10 mouse cellular contexts compared by ENCODE assay signal in genomic region chr14:52012553-52012952, GRCm38 (mm10). TPM values are rescaled to one million over a fixed set of nuclear protein-coding genes. Genes with fewer than 3 reads are reported as not detected.
DNase-seq lines count a peak whose midpoint lies in the region; ATAC-seq and TF ChIP-seq lines count a peak whose summit lies in the region.
"Had no signal": no experiment of that assay in that cellular context is flagged by ENCODE, and none has a peak within 500 bp of the region (broad histone marks: within the 10 kb centered on the region; RNA-seq: fewer than 3 reads in every experiment).

No protein-coding gene starts in this region.

- H3K27ac ChIP-seq in hindbrain, postnatal 0 days: peak overlapping the region; percentile 96
- H3K27ac ChIP-seq in neural tube, embryonic 15.5 days (replicated peaks): peak overlapping the region; percentile 94

- H3K4me2 ChIP-seq in hindbrain, postnatal 0 days (ENCODE audit: low read depth, low read length): peak overlapping the region; percentile 74
- H3K4me2 ChIP-seq in neural tube, embryonic 15.5 days: peak overlapping the region; percentile 68

- H3K4me3 ChIP-seq in hindbrain, postnatal 0 days (ENCODE audit: low read length): peak overlapping the region; percentile 68
- H3K4me3 ChIP-seq in neural tube, embryonic 15.5 days (replicated peaks): peak overlapping the region; percentile 59

- H3K9me3 ChIP-seq in hindbrain, postnatal 0 days (ENCODE audit: low read length): no peaks in the 10 kb centered on the region
- no peaks in the 10 kb centered on the region for H3K9me3 ChIP-seq in neural tube, embryonic 15.5 days (replicated peaks)

- ATAC-seq in cerebellum, adult (ENCODE audit: insufficient number of reproducible peaks, low FRiP score, low TSS enrichment): no peak
- no peak for ATAC-seq in hindbrain, postnatal 0 days
- no peak for ATAC-seq in neural tube, embryonic 15.5 days (ENCODE audit: low FRiP score)

- H3K9ac ChIP-seq in hindbrain, postnatal 0 days (replicated peaks; ENCODE audit: low read length): peak overlapping the region; percentile 35; the same call in 1 of the 2 replicates
- H3K9ac ChIP-seq in neural tube, embryonic 15.5 days (replicated peaks): 0 out of 2 replicates have a peak overlapping the region, but pooled peaks have one; percentile 15

- H3K36me3 ChIP-seq in hindbrain, postnatal 0 days (ENCODE audit: insufficient read depth, low read length): peaks cover 5% of the 10 kb centered on the region; the same call in 1 of the 2 replicates
- peaks cover 11% of the 10 kb centered on the region; the same call in 1 of the 2 replicates for H3K36me3 ChIP-seq in neural tube, embryonic 15.5 days

- H3K27me3 ChIP-seq in hindbrain, postnatal 0 days (ENCODE audit: insufficient read depth, low read length): no peaks in the 10 kb centered on the region
- no peaks in the 10 kb centered on the region for H3K27me3 ChIP-seq in neural tube, embryonic 15.5 days (replicated peaks)

- peak; percentile 61 for DNase-seq in cerebellum, adult 9-11 months
- peak; percentile 41 for DNase-seq in retina, postnatal 1 day
- no peak for DNase-seq in retina, embryonic 14.5 days (ENCODE audit: low spot score)
- no peak for DNase-seq in hindbrain, postnatal 0 days (ENCODE audit: low spot score)
- DNase-seq in frontal cortex, postnatal 25 days (ENCODE audit: low spot score in 2 of 2): no peak
- no peak for DNase-seq in B cell, adult 2 months

- 34% methylated on average over 5 of the region's 5 CpGs for WGBS in hindbrain, postnatal 0 days
- WGBS in neural tube, embryonic 15.5 days: 28% methylated on average over 5 of the region's 5 CpGs

- TF ChIP-seq CTCF in hindbrain, postnatal 0 days (IDR thresholded peaks at IDR 0.05; ENCODE audit: low read depth): no peak

- peaks cover 47% of the 10 kb centered on the region for H3K4me1 ChIP-seq in hindbrain, postnatal 0 days (ENCODE audit: insufficient read depth, low read length)
- H3K4me1 ChIP-seq in neural tube, embryonic 15.5 days: peaks cover 81% of the 10 kb centered on the region

RNA-seq across cellular contexts. Expression of gene Tmem253, which starts 2.9 kb away (rescaled TPM):
- total RNA-seq in hindbrain, postnatal 0 days (2014; rRNA removed): not detected in 2 replicates
- 0.51 and 0.53 TPM in 2 replicates for polyA plus RNA-seq in hindbrain, postnatal 0 days (2015; fragmentation: Nextera tagmentation; extraction: Ambion mirVana)
- 0.88 and 1.4 TPM in 2 replicates for polyA plus RNA-seq in neural tube, embryonic 15.5 days (2015; fragmentation: Nextera tagmentation; extraction: Ambion mirVana)
- total RNA-seq: liver, adult 2 months had no signal

RNA-seq across cellular contexts. Expression of gene Zfp219, which starts 8.0 kb away (rescaled TPM):
- 91.7 and 98.7 TPM in 2 replicates for total RNA-seq in hindbrain, postnatal 0 days (2014; rRNA removed)
- 25.8 and 31.0 TPM in 2 replicates for polyA plus RNA-seq in hindbrain, postnatal 0 days (2015; fragmentation: Nextera tagmentation; extraction: Ambion mirVana)
- polyA plus RNA-seq in neural tube, embryonic 15.5 days (2015; fragmentation: Nextera tagmentation; extraction: Ambion mirVana): 25.3 and 28.6 TPM in 2 replicates

RNA-seq across cellular contexts. Expression of gene Arhgef40, which starts 28.0 kb away (rescaled TPM):
- 113 and 124 TPM in 2 replicates for total RNA-seq in hindbrain, postnatal 0 days (2014; rRNA removed)
- 56.4 and 61.8 TPM in 2 replicates for polyA plus RNA-seq in hindbrain, postnatal 0 days (2015; fragmentation: Nextera tagmentation; extraction: Ambion mirVana)
- 71.3 and 82.7 TPM in 2 replicates for polyA plus RNA-seq in neural tube, embryonic 15.5 days (2015; fragmentation: Nextera tagmentation; extraction: Ambion mirVana)

RNA-seq across cellular contexts. Expression of gene Olfr221, which starts 29.7 kb away (rescaled TPM):
- total RNA-seq in hindbrain, postnatal 0 days (2014; rRNA removed): not detected in 2 replicates
- not detected in 2 replicates for polyA plus RNA-seq in hindbrain, postnatal 0 days (2015; fragmentation: Nextera tagmentation; extraction: Ambion mirVana)
- not detected in 2 replicates for polyA plus RNA-seq in neural tube, embryonic 15.5 days (2015; fragmentation: Nextera tagmentation; extraction: Ambion mirVana)
- total RNA-seq: liver, adult 2 months had no signal
- polyA plus RNA-seq: brain, embryonic 14.5 days; liver, adult 2 months had no signal

Comparison
In these comparisons a context has a peak if more than half of its experiments do, and no peak if none do; other contexts are left out.
1. DNase-seq: peak in cerebellum, adult 9-11 months (single experiment) and retina, postnatal 1 day (single experiment); none in retina, embryonic 14.5 days (single experiment), hindbrain, postnatal 0 days (single experiment), frontal cortex, postnatal 25 days (0 of 2) and B cell, adult 2 months (0 of 2).